16 mouse cellular contexts compared by ENCODE assay signal in the genomic region with DNA sequence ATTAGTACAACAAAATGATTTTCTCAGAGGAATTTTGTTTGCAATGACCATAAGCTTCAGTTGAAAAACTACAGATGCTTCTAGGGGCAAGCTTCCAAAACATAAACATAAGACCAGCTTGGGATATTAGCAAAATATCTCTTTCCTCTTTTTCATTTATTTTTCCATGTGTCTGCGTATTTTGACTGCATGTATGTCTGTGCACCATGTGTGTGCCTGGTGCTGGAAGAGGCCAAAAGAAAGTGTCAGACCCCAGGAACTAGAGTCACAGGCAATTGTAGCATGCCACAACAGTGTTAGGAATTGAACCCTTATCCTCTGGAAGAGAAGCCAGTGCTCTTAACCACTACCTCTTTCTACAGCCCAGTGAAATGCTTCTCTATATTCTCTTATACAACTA.
"Had no signal": no experiment of that assay in that cellular context is flagged by ENCODE, and none has a peak within 500 bp of the region (broad histone marks: within the 10 kb centered on the region; RNA-seq: fewer than 3 reads in every experiment).

No protein-coding gene starts in this region.

- H3K9ac ChIP-seq: liver, embryonic 12.5 days; liver, embryonic 14.5 days; midbrain, embryonic 13.5 days; midbrain, embryonic 15.5 days; neural tube, embryonic 12.5 days; stomach, embryonic 15.5 days had no signal

- H3K4me1 ChIP-seq: midbrain, embryonic 13.5 days; midbrain, embryonic 15.5 days; neural tube, embryonic 12.5 days; stomach, embryonic 15.5 days had no signal

- H3K27ac ChIP-seq: liver, embryonic 12.5 days; liver, embryonic 14.5 days; midbrain, embryonic 13.5 days; midbrain, embryonic 15.5 days; neural tube, embryonic 12.5 days; stomach, embryonic 15.5 days; stomach, postnatal 0 days had no signal

- H3K9me3 ChIP-seq: liver, embryonic 12.5 days; megakaryocyte, embryonic 14.5 days; midbrain, embryonic 13.5 days; midbrain, embryonic 15.5 days; neural tube, embryonic 12.5 days; stomach, embryonic 15.5 days had no signal

- DNase-seq: lung, adult 2 months; lung, postnatal 14 days; lung, postnatal 36 days; right cerebral cortex, postnatal 14 days; thymus, adult 2 months; thymus, postnatal 25 days; thymus, postnatal 4 days had no signal

- H3K27me3 ChIP-seq: liver, embryonic 12.5 days; megakaryocyte, embryonic 14.5 days; midbrain, embryonic 13.5 days; midbrain, embryonic 15.5 days; neural tube, embryonic 12.5 days; stomach, embryonic 15.5 days had no signal

- H3K36me3 ChIP-seq: liver, embryonic 12.5 days; midbrain, embryonic 13.5 days; midbrain, embryonic 15.5 days; neural tube, embryonic 12.5 days; stomach, embryonic 15.5 days had no signal

- H3K4me2 ChIP-seq: liver, embryonic 12.5 days; midbrain, embryonic 11.5 days; midbrain, embryonic 13.5 days; midbrain, embryonic 15.5 days; neural tube, embryonic 12.5 days; stomach, embryonic 15.5 days had no signal

- ATAC-seq: liver, embryonic 12.5 days; midbrain, embryonic 13.5 days; midbrain, embryonic 15.5 days had no signal

- H3K4me3 ChIP-seq: liver, embryonic 12.5 days; megakaryocyte, embryonic 14.5 days; midbrain, embryonic 13.5 days; midbrain, embryonic 15.5 days; neural tube, embryonic 12.5 days; stomach, embryonic 15.5 days had no signal
